Mouse (Mus musculus) 3T3-L1 (cell line): ENCODE data around the gene Begain.

Experiments used
- DNase-seq: peaks from one replicate; pipeline ENCODE4 v3.0.0-alpha.2; 2015; ENCODE audit warnings: low read depth, low spot score

Gene Begain

GRCm38 (mm10) chr12:109053020-109053806 is 14.8 kb downstream of the Begain start:
- no peak for DNase-seq

DNA sequence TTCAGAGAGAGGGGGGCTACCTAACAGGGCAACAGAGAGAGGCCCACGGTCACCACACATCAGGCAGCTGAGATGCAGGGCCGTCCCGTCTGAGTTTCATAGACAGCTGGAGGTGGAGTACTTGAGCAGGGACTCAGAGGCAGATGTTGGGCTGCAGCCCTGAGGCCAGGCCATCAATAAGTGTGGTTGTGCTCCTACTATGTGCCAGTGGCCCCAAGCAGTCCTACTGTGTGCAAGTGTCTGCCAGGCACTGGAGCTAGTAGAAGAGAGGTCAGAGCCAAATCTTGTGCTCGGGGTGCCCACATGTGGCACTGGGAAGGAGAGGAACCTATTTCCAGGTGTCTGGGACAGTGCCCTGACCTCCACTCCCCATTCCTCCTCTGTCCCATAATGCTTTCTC is 18.1 kb downstream of the Begain start:
- no peak for DNase-seq

- no peak for DNase-seq
Measured at GRCm38 (mm10) chr12:109045581-109045980, 22.4 kb downstream of the Begain start.

DNA sequence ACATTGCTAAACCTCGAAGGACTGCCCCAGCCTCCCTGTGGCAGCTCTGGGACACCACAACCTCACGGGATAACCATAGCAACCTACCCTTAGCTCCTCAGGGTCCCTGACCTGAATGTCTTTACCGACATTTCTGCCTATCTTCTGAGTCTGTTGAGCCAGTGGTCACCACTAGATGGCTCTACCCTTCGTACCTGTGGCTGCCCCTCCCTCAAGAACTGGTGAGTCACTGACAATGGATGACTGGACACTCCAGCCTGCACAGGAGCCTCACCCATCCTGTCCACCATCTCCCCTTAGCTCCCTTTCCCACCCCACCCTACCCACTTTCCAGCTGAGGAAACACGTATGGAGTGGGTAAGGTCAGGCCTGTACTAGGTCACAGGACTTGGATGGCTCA is 23.5 kb downstream of the Begain start:
- peak; percentile 66 for DNase-seq

GRCm38 (mm10) chr12:109039311-109039710 is 28.7 kb downstream of the Begain start:
- DNase-seq, result peak; percentile 18

DNA sequence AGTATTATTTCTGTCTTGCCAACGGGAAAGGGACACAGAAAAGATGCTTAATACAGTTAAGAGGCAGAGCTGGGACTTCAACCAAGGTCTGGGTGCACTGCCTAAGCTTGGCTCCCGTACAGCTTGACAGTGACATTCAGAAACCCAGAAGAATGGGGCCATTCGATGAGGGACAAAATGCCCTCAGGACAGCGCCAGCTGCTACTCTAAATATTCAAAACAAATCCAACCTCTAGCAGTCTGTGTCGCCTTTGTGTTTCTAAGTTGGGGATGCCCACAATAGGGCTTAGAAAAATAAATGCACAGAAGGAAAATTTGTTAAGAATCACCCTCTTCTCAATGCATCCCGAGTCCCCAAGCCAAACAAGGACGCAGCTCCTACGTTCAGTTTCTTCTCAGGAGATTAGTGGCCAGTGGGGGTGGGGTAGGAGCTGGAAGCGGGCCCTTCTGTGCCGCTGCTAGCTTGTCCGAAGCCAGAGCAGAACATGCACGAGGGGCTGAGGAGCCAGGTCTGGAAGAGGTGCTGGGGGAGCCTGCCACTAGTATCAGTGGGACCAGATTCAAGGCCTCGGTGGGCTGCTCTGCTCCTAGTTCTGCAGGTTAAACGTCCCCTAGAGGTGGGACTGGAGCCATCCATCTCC is 29.7 kb downstream of the Begain start:
- no peak for DNase-seq

GRCm38 (mm10) chr12:109037026-109037425 is 31.0 kb downstream of the Begain start:
- DNase-seq, result no peak

- DNase-seq, result no peak
Measured at GRCm38 (mm10) chr12:109023780-109024179, 44.2 kb downstream of the Begain start.

DNA sequence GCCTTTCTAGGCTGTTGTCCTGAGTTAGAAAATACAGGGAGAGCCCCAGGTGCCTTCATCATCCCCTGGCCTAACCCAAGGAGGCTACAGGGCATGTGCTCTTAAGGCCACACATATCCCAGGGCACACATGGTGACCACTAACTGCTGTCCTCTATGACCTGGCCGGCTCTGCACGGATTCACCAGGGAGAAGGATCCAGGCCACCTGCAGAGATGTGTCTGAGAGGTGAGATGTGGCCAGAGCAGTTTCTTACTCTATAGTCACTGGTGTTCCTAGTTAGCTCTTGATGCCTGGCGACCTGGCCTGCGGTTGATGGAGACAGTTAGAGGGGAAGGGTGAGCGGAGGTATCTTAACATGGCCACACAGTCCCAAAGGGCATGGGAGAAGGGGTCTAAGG is 45.1 kb downstream of the Begain start:
- no peak for DNase-seq

DNA sequence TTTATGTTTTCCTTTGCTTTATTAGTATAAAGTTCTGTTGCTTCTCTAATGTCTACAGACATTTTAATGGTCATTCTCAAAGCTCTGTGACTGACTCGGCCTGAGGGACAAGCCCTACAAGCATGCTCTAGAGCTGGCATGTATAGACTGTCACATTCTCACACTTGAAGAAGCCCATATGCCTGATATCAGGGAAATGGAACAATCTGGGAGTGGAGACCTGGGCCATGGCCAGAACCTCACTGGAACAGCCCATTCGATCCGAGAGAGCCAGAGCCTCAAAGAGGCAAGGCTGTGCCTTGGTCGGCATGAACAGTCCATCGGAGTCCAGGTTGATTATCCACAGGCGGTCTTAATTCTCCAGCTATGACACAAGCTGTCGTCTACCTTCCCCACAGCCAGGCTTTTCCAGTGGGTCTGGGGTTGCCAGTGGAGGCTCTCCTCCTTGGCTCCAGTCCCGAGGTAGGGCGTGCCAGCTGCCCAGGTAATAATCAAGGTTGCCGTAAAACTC is 45.8 kb downstream of the Begain start:
- DNase-seq, result no peak

- DNase-seq, result no peak
Measured at GRCm38 (mm10) chr12:109010070-109010649, 57.9 kb downstream of the Begain start.

- DNase-seq, result no peak
Measured at GRCm38 (mm10) chr12:109002978-109003377, 65.0 kb downstream of the Begain start.

- DNase-seq, result no peak
Measured at GRCm38 (mm10) chr12:108997249-108997648, 70.8 kb downstream of the Begain start.

- no peak for DNase-seq
Measured at GRCm38 (mm10) chr12:108995976-108996636, 71.9 kb downstream of the Begain start.

DNA sequence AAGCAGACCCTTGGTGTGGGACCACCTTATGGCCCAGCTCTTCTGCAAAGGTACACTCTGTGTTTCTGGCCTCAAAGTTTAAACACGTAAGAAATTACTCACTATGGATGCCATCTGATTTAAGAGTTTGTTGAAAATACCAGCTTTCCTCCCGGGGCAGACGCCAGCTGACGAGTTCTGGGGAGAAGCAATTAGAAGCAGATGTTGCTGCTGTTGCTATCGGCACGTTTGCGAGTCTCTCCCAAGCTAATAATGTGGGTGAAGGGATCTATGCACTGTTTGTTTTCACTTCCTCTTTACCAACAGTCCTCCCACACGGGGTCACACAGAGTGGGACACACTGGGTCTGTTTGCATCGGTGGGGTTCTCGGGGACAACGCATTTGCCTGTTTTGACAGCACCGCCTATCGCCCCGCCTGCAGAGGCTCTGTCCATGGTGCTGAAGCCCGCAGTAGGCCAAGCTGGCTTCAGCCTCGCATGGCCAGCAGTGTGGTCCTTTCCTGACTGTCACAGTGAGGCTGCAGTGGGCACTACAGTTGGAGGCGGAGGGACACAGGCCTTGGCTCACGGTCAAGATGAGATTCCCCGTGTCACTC is 73.5 kb downstream of the Begain start:
- peak; percentile 82 for DNase-seq

GRCm38 (mm10) chr12:108993046-108993445 is 75.0 kb downstream of the Begain start:
- no peak for DNase-seq

- DNase-seq, result no peak
Measured at GRCm38 (mm10) chr12:108990425-108990824, 77.6 kb downstream of the Begain start.

GRCm38 (mm10) chr12:108987448-108987847 is 80.6 kb downstream of the Begain start:
- DNase-seq, result no peak

- DNase-seq, result peak; percentile 38
Measured at GRCm38 (mm10) chr12:108985025-108985424, 83.0 kb downstream of the Begain start.

DNA sequence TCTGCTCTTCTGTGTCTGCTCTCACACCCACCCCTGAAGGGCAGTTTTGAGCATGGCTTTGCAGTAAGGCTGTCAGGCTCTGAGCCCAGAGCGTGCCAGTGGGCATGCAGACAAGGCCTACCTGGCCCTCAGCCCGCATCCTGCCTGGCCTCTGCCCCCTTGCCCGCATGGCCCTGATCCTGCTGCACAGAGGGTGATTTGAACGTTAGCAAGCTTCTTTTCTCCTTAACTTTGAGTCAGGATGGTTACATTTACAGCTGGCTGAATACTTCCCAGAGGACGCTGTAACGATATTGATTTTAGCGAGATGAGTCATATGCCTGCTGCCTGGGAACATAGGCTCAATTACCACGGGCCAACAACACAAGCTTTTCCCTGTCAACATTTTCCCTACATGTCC is 83.5 kb downstream of the Begain start:
- peak; percentile 74 for DNase-seq

DNA sequence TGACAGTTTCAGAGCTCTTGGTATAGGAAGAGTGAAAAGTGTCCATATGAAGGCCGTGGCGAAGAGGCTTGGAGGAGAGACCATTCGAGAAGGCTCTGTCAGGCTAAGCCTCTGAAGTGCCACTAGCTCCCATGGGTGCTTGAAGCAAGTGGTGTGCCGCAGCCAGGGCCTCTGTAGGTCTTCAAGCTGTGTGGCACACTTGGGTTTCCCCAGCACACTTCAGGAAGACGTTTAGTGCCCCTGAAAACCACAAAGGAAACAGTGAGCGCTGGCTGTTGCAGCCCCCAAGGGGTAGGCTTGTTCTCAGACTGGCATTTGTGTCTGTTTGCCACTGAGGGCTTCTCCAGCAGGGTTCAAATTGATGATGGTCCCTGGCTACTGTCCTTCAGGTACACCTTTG is 84.5 kb downstream of the Begain start:
- DNase-seq, result no peak

GRCm38 (mm10) chr12:108982684-108982960 is 85.4 kb downstream of the Begain start:
- DNase-seq, result no peak
